Mouse (Mus musculus) embryonic facial prominence, embryonic 13.5 days (tissue): ENCODE measurements around the gene Gm9833. TPM values are rescaled to one million over a fixed set of nuclear protein-coding genes. Genes with fewer than 3 reads are reported as not detected.

Experiments
- ATAC-seq: fragments of 200-750 bp; cut with Nextera tagmentation; 2 replicates; pipeline ENCODE4 v1.8.0; 2017; ENCODE audit warnings: low read depth; ENCODE audit not compliant: insufficient number of reproducible peaks, insufficient read depth, low FRiP score, low TSS enrichment
- H3K27ac ChIP-seq: fragments of 300-500 bp; sonication (generic); 2 replicates; pipeline ENCODE4 v1.5.1; 2015; ENCODE audit warnings: moderate library complexity, mild to moderate bottlenecking, inconsistent platforms
- H3K27me3 ChIP-seq: fragments of 300-500 bp; sonication (generic); 2 replicates; pipeline ENCODE4 v1.6.1; 2015; ENCODE audit warnings: mild to moderate bottlenecking, inconsistent platforms
- H3K36me3 ChIP-seq: fragments of 300-500 bp; sonication (generic); 2 replicates; pipeline ENCODE4 v1.6.1; 2015; ENCODE audit warnings: mild to moderate bottlenecking, inconsistent platforms
- H3K4me1 ChIP-seq: fragments of 300-500 bp; sonication (generic); 2 replicates; pipeline ENCODE4 v1.6.1; 2015; ENCODE audit warnings: inconsistent platforms
- H3K4me2 ChIP-seq: fragments of 300-500 bp; sonication (generic); 2 replicates; pipeline ENCODE4 v1.6.1; 2015; ENCODE audit warnings: moderate library complexity, mild to moderate bottlenecking, inconsistent platforms
- H3K4me3 ChIP-seq: fragments of 300-500 bp; sonication (generic); 2 replicates; pipeline ENCODE4 v1.5.1; 2015; ENCODE audit warnings: mild to moderate bottlenecking, inconsistent platforms
- H3K9ac ChIP-seq: fragments of 300-500 bp; sonication (generic); 2 replicates; pipeline ENCODE4 v1.6.1; 2015; ENCODE audit warnings: mild to moderate bottlenecking, inconsistent platforms
- H3K9me3 ChIP-seq: fragments of 300-500 bp; sonication (generic); 2 replicates; pipeline ENCODE4 v1.6.1; 2016; ENCODE audit warnings: inconsistent platforms
- WGBS: fragments of 180-500 bp; shearing (Covaris S2); methylation state at CpG from one replicate; pipeline ENCODE4 v1.1.7; 2015; ENCODE audit warnings: mixed read lengths; 5-methylcytosine and 5-hydroxymethylcytosine counted together
- polyA plus RNA-seq: library from polyadenylated mRNA; unstranded; fragments of >200 nt; fragmentation: Nextera tagmentation; extraction: Ambion mirVana; gene quantifications from 2 replicates; pipeline ENCODE4 v1.2.1, GENCODE M21; 2015

Gene Gm9833
- polyA plus RNA-seq, 1 experiment from 2014 or later: 2.3 TPM

- H3K4me3 ChIP-seq: no peak overlapping the region
- 77% methylated on average over 6 of the region's 6 CpGs for WGBS
These were observed 3.8 kb downstream of the Gm9833 start for GRCm38 (mm10) chr3:10091616-10092140.

GRCm38 (mm10) chr3:10092499-10092898 lies 4.6 kb downstream of the Gm9833 start:
- Histone ChIP-seq H3K4me2 (peak overlapping the region; percentile 26), H3K9ac (no peak overlapping the region), H3K36me3 (no peaks in the 10 kb centered on the region), H3K4me3 (no peak overlapping the region), H3K4me1 (peaks cover 12% of the 10 kb centered on the region), H3K27me3 (peaks cover 3% of the 10 kb centered on the region; the same call in 1 of the 2 replicates), H3K9me3 (0 out of 2 replicates have a peak, but pooled peaks cover 2% of the 10 kb centered on the region), H3K27ac (no peak overlapping the region)
- WGBS: 20% methylated on average over 7 of the region's 7 CpGs
- ATAC-seq: no peak

More at GRCm38 (mm10) chr3:10091616-10092140, 3.8 kb downstream of the Gm9833 start:
- no peak for ATAC-seq
- H3K9ac ChIP-seq: no peak overlapping the region
- no peaks in the 10 kb centered on the region for H3K36me3 ChIP-seq
- 0 out of 2 replicates have a peak, but pooled peaks cover 3% of the 10 kb centered on the region for H3K9me3 ChIP-seq
- peaks cover 5% of the 10 kb centered on the region; the same call in 1 of the 2 replicates for H3K27me3 ChIP-seq
- no peak overlapping the region for H3K27ac ChIP-seq
- peaks cover 12% of the 10 kb centered on the region for H3K4me1 ChIP-seq
- no peak overlapping the region for H3K4me2 ChIP-seq

DNA sequence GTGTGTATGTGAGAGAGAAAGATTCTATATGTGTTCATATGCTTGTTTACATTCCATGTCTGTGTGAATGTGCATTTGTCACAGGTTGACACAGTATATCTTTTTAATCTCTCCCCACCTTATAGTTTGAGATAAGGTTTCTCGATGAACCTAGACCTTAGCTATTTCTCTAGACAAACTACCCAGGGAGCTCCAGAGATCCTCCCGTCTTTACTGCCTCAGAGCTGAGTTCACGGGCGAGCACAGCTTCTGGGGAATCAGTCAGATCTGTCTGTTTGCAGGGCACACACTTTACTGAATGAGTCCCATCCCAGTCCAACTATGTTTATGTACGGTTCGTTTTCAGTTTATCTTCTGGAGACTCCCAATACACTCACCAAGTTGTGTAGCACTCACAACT lies 5.0 kb downstream of the Gm9833 start:
- Histone ChIP-seq H3K4me3 (no peak overlapping the region), H3K27ac (no peak overlapping the region), H3K36me3 (no peaks in the 10 kb centered on the region), H3K9ac (no peak overlapping the region), H3K27me3 (no peaks in the 10 kb centered on the region), H3K9me3 (no peaks in the 10 kb centered on the region), H3K4me1 (peaks cover 12% of the 10 kb centered on the region), H3K4me2 (peak overlapping the region; percentile 26)
- 71% methylated on average over 6 of the region's 6 CpGs for WGBS
- no peak for ATAC-seq

- Histone ChIP-seq H3K27me3 (no peaks in the 10 kb centered on the region), H3K4me1 (peaks cover 12% of the 10 kb centered on the region), H3K4me2 (no peak overlapping the region), H3K36me3 (no peaks in the 10 kb centered on the region), H3K9ac (no peak overlapping the region), H3K9me3 (no peaks in the 10 kb centered on the region), H3K4me3 (no peak overlapping the region), H3K27ac (no peak overlapping the region)
- no peak for ATAC-seq
- 86% methylated on average over 2 of the region's 2 CpGs for WGBS
These were observed 7.2 kb downstream of the Gm9833 start for GRCm38 (mm10) chr3:10095076-10095622.

- ATAC-seq: no peak
These were observed 11.8 kb downstream of the Gm9833 start for GRCm38 (mm10) chr3:10099756-10100155.

DNA sequence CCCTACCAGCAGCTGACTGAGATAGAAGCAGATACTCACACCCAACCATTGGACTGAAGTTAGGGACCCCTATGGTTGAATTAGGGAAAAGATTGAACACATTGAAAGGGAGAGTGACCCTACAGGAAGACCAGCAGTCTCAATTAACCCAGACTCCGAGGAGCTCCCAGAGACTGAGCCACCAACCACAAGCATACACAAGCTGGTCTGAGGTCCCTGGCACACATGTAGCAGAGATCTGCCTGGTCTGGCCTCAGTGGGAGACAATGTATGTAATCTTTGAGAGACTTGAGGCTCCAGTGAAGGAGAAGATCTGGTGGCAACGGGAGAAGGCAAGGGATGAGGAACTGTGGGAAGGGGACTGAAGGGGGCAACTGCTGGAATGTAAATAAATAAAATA lies 23.7 kb downstream of the Gm9833 start:
- 81% methylated on average over 2 of the region's 2 CpGs for WGBS
- Histone ChIP-seq H3K36me3 (no peaks in the 10 kb centered on the region), H3K4me3 (no peak overlapping the region), H3K9ac (no peak overlapping the region), H3K4me1 (no peaks in the 10 kb centered on the region), H3K27ac (no peak overlapping the region), H3K27me3 (no peaks in the 10 kb centered on the region), H3K4me2 (no peak overlapping the region), H3K9me3 (no peaks in the 10 kb centered on the region)
- ATAC-seq: no peak

More at GRCm38 (mm10) chr3:10099756-10100155, 11.8 kb downstream of the Gm9833 start:
- WGBS: 89% methylated on average over 5 of the region's 5 CpGs
- no peak overlapping the region for H3K4me2 ChIP-seq
- H3K27ac ChIP-seq: no peak overlapping the region
- H3K9ac ChIP-seq: no peak overlapping the region
- no peaks in the 10 kb centered on the region for H3K4me1 ChIP-seq
- H3K27me3 ChIP-seq: no peaks in the 10 kb centered on the region
- H3K4me3 ChIP-seq: no peak overlapping the region
- no peaks in the 10 kb centered on the region for H3K9me3 ChIP-seq
- no peaks in the 10 kb centered on the region for H3K36me3 ChIP-seq

- Histone ChIP-seq H3K27ac (no peak overlapping the region), H3K9me3 (no peaks in the 10 kb centered on the region), H3K4me3 (no peak overlapping the region), H3K36me3 (no peaks in the 10 kb centered on the region), H3K27me3 (no peaks in the 10 kb centered on the region), H3K4me2 (no peak overlapping the region), H3K9ac (no peak overlapping the region), H3K4me1 (no peaks in the 10 kb centered on the region)
- ATAC-seq: no peak
- WGBS: 66% methylated on average over 4 of the region's 4 CpGs
These were observed 24.3 kb downstream of the Gm9833 start for GRCm38 (mm10) chr3:10112196-10112595.

DNA sequence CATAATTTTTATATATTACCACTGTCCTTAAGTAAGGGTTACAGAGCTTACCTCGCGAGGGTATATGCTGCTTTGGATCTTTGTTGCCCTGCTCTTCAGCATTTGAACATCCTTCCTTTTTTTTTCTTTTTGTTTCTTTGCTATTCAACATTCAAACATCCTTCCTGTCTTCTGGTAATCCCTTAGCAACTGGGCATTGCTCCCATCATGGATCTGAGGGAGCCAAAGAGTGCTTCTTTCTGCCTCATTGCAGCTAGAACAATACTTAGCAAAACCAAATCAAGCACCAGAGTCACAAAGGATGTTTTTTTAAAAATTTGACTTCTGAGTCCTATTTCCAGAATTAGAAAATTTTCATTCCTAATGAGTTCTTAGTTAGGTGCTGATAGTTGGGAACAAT lies 24.8 kb downstream of the Gm9833 start:
- 92% methylated on average over 2 of the region's 2 CpGs for WGBS
- H3K9ac ChIP-seq: no peak overlapping the region

DNA sequence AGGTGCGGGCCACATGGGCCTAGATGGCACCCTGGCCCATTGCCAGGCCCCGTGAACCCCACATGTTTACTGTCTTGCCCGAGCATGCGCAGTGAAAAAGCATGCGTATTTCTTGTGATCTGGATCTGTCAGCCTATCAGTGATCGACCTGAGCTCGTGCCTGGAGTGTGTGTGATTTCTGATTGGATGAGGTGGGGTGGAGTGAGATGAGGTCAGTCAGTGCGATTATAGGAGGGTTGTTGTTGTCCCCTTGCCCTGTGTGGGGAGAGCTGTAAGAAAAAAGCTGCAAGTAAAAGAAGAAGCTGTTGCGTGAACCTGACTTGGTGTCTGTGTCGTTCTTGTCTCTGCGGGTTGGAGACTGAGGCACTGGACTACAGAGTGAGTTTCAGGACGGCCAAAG lies 28.6 kb downstream of the Gm9833 start:
- Histone ChIP-seq H3K4me1 (no peaks in the 10 kb centered on the region), H3K4me3 (no peak overlapping the region), H3K4me2 (no peak overlapping the region), H3K36me3 (no peaks in the 10 kb centered on the region), H3K9ac (no peak overlapping the region), H3K27me3 (no peaks in the 10 kb centered on the region), H3K27ac (no peak overlapping the region), H3K9me3 (no peaks in the 10 kb centered on the region)
- 94% methylated on average over 12 of the region's 12 CpGs for WGBS
- ATAC-seq: no peak

More for the DNA sequence above, 24.8 kb downstream of the Gm9833 start:
- Histone ChIP-seq H3K9me3 (no peaks in the 10 kb centered on the region), H3K27ac (no peak overlapping the region), H3K4me3 (no peak overlapping the region), H3K4me1 (no peaks in the 10 kb centered on the region), H3K27me3 (no peaks in the 10 kb centered on the region), H3K36me3 (no peaks in the 10 kb centered on the region), H3K4me2 (no peak overlapping the region)
- no peak for ATAC-seq

DNA sequence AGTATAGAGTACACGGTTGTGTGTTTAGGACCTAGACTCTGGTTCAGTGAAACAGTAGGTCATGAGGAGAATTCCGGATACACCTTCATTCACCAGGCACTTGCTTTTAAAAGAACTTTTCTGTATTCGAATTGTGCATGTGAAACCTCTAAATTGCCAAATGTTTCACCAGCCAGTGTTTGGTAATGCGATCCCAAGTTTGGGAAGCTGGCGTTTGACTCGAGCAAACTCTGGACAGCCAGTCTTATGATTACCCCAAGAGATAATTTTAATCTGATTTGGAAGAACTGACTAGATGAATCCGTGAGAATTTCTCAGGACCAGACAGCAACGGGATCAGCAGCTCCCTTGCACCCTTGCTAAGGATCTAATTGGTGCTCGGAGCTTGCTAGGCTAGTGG lies 33.3 kb downstream of the Gm9833 start:
- H3K36me3 ChIP-seq: no peaks in the 10 kb centered on the region
- 72% methylated on average over 9 of the region's 9 CpGs for WGBS
- no peaks in the 10 kb centered on the region; the same call in 1 of the 2 replicates for H3K4me1 ChIP-seq
- no peak overlapping the region for H3K4me3 ChIP-seq
- H3K27me3 ChIP-seq: no peaks in the 10 kb centered on the region
- H3K27ac ChIP-seq: no peak overlapping the region
- H3K9ac ChIP-seq: no peak overlapping the region
- H3K4me2 ChIP-seq: no peak overlapping the region
- no peaks in the 10 kb centered on the region for H3K9me3 ChIP-seq
- no peak for ATAC-seq

- Histone ChIP-seq H3K27ac (no peak overlapping the region), H3K27me3 (no peaks in the 10 kb centered on the region)
- ATAC-seq: no peak
These were observed 34.2 kb downstream of the Gm9833 start for GRCm38 (mm10) chr3:10121956-10122739.

GRCm38 (mm10) chr3:10123615-10124014 lies 35.7 kb downstream of the Gm9833 start:
- no peak overlapping the region for H3K4me3 ChIP-seq
- H3K27ac ChIP-seq: no peak overlapping the region
- H3K4me1 ChIP-seq: no peaks in the 10 kb centered on the region; the same call in 1 of the 2 replicates
- ATAC-seq: no peak
- no peak overlapping the region for H3K4me2 ChIP-seq
- no peaks in the 10 kb centered on the region for H3K9me3 ChIP-seq
- 86% methylated on average over 1 of the region's 1 CpGs for WGBS
- no peak overlapping the region for H3K9ac ChIP-seq
- H3K27me3 ChIP-seq: no peaks in the 10 kb centered on the region
- H3K36me3 ChIP-seq: no peaks in the 10 kb centered on the region

More at GRCm38 (mm10) chr3:10121956-10122739, 34.2 kb downstream of the Gm9833 start:
- WGBS: 66% methylated on average over 6 of the region's 6 CpGs
- no peak overlapping the region for H3K9ac ChIP-seq
- H3K4me3 ChIP-seq: no peak overlapping the region
- H3K9me3 ChIP-seq: no peaks in the 10 kb centered on the region
- no peaks in the 10 kb centered on the region for H3K36me3 ChIP-seq
- H3K4me1 ChIP-seq: no peaks in the 10 kb centered on the region; the same call in 1 of the 2 replicates
- H3K4me2 ChIP-seq: no peak overlapping the region
